Mouse (Mus musculus): Measurements from ENCODE around the gene Ovol3.

The Ovol3 gene

DNA sequence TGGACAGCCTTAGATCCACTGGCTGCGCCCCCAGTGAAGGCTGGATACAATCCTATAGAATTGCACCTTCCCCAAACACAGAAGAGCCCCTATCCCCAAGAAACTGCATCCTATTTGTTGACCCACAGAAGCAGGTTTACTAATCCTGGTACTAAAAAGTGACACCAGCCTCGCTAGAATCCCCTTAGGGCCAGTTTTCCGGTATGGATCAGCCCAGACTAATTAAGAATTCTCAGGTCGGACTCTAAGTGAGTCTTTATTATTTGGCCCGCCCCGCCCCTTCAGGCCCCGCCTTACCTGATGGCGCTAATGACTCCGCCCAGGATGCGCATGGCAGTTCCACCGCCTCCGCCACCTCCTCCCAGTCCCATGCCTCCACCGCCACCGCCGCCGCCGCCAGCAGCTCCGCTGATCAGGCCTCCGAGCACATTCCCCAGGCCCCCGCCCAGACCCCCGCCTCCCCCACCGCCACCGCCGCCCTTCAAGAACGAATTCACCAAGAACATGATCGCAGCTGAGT is 41.9 kb downstream of the Ovol3 start:
- DNase-seq = peak; percentile 86

DNA sequence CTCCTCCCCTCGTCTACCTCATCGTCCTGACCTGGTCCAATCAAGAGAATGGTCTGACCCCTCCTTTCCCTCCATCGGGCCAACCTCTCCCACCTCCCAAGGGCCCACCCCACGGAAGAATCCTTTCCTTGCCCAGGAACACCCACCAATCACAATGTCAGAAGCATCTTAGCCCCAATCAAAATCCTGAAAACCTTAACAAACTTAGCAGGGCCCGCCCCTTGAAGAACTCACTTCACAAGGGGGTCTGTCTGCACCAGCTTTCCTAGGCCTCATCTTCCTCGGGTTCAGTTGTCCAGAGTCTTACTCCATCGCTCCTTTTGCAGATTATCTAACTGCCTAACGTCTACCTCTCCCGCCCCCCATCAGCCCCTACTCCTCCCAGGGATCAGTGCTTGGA is 42.5 kb downstream of the Ovol3 start:
- peak; percentile 46 for DNase-seq

DNA sequence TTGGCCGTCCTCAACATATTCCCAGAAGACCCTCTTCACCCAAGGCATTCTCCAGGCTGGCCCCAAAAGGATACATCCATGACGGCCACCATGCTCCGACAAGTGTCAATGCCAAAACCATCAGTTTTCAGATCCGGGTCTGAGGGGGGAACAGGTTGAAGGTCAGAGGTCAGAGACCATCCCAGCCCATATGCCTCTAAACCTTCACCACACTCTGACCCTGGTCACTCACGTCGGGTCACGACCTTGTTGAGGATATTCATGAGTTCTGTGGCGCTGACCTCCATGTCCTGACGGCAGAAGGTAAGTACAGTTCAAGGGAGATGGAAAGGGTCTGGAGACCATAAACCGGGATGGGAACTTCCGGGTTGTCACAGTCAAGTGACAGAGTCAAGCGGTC is 43.4 kb downstream of the Ovol3 start:
- DNase-seq = peak; percentile 45

DNA sequence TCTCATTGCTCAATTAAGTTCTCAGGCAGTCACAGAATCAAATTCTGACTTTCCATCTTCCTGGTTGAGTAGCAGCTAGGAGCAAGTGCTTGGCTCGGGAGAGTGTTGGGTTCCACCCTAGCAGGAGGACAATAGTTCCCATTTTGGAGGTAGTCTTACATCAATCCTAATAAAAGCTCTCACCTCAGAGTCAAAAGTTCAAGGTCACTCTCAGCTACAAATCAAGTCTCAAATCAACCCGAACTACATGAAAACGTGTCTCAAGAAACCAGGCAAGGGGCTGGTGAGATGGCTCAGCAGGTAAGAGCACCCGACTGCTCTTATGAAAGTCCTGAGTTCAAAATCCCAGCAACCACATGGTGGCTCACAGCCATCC is 46.4 kb downstream of the Ovol3 start:
- no peak for DNase-seq

DNA sequence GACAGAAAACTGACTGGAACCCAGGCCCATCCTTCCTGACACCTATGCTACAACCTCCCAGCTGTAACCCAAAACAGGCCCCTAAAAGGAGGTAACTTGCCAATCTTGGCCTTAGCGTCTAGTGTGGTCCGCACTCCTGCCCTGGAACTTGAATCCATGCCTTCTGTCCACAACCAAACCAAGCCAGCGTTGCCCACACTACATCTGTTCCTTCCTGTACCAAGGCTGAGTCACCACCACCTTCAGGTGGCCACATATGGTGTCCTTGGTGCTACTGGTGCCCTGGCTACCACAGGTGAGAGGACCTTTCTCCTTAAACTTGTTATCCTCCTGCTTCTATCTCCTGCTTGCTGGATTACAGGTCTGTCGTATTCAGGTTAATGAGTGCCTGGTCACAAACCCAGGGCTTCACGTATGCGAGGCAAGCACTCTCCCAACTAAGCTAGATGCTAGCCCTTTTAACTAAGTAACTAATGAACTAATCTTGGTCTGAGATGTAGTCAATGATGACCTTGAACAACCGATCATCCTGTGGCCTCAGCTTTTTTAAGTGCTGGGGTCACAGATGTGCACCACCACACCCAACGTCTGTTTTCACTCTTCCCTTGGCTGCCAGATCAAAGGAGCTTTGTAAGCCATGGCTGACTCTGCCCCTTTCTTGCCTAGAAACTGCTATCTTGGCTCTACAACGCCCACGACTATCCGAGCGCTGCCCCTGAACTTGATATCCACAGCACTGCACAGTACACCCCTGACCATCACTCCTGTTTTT is 47.0 kb downstream of the Ovol3 start:
- peak; percentile 44 for DNase-seq

DNA sequence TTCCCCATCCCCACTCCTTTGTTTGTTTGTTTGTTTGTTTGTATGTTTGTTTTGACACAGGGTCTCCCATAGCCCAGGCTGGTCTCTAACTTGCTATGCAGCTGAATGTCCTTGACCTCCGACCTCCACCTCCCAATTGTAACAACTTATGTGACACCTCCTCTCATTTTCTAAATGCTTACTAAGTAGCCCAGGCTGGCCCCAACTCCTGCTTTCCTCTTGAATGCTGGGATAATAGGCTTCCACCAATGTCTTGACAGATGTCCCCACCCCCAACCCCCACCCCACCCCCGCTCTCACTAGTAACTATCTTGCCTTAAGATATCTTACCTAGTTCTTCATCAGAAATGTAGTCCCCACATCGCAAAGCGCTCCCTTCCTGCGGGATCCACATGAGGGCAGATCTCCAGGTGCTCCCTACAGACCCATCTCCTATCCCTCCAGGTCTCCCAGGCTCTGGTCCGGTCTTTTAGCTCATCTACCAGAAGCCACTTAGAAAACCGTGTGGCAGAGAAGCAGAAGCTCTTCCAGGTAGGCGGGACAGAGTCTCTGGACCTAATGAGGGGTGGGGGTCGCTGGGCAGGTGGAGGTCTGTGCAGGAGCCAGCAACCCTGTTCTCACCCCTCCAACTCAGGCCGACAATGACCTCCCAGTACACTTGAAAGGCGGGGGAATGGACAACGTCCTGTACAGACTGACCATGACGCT is 50.7 kb downstream of the Ovol3 start:
- no peak for DNase-seq

DNA sequence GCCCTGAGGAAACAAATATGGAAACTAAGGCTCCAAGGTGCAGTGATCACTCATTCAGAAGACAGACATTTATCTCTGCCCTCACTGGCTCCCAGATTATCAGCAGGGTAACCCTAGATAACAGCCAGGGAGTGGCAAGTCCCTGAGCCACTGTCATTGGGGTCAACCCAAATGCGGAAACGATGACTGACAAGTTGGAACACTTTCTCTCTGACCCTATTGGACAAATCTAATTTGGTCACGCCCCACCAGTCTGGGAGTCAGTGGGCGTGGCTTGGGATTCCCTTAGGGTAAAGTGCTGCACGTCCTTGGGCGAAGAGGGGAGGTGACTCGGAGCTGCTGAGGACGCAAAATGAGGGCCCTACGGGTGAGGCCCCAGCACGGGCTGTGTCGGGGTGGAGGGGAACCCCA is 51.6 kb downstream of the Ovol3 start, which contains the start of gene Cox7a1:
TSS of gene Cox7a1 (plus strand) at position 266 of the 411 bp plus-strand sequence.
- DNase-seq = peak; percentile 72
